In the genomic region with DNA sequence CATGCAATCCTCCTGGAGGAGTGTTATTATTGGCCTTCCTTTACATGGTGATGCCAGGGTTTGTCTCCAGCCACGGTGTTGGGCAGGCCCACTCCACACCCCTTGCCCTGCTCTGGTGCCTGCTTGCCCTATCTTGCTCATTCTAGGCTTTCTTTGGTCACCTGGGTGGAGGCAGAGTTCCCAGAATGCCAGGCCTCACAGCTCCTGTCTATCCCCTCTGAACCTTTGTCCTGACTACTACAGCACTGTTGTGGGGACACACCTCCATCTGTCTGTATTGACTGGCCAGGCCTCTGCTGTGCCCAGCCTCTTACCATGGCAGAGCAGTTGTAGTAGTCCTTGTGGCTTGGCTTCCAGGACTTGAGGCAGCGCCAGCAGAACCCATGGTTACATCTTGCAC, we compare ENCODE assay signal across 19 mouse cellular contexts. TPM values are rescaled to one million over a fixed set of nuclear protein-coding genes. Genes with fewer than 3 reads are reported as not detected.
DNase-seq lines count a peak whose midpoint lies in the region; ATAC-seq and TF ChIP-seq lines count a peak whose summit lies in the region.
"Had no signal": no experiment of that assay in that cellular context is flagged by ENCODE, and none has a peak within 500 bp of the region (broad histone marks: within the 10 kb centered on the region; RNA-seq: fewer than 3 reads in every experiment).

No protein-coding gene starts in this region.

- TF ChIP-seq CTCF in kidney, adult 2 months (conservative IDR thresholded peaks at IDR 0.05; ENCODE audit: insufficient read depth, insufficient read length, low read depth, low read length) = no peak

- ATAC-seq in kidney, embryonic 15.5 days (replicated peaks; ENCODE audit: low FRiP score) = no peak
- ATAC-seq: forebrain, embryonic 13.5 days; forebrain, embryonic 15.5 days had no signal

- H3K36me3 ChIP-seq in kidney, adult 2 months (ENCODE audit: control insufficient read depth, insufficient read depth, low read length) = no peaks in the 10 kb centered on the region
- peaks cover 17% of the 10 kb centered on the region for H3K36me3 ChIP-seq in kidney, embryonic 15.5 days
- H3K36me3 ChIP-seq in embryonic facial prominence, embryonic 10.5 days (replicated peaks) = peaks cover 44% of the 10 kb centered on the region
- H3K36me3 ChIP-seq: forebrain, embryonic 15.5 days had no signal

- peak overlapping the region; percentile 86; the same call in 1 of the 2 replicates for H3K27ac ChIP-seq in kidney, adult 2 months (ENCODE audit: insufficient read depth, low read depth, low read length)
- no peak overlapping the region for H3K27ac ChIP-seq in kidney, embryonic 15.5 days
- peak overlapping the region; percentile 37; the same call in 1 of the 2 replicates for H3K27ac ChIP-seq in embryonic facial prominence, embryonic 10.5 days (replicated peaks)
- H3K27ac ChIP-seq: embryonic facial prominence, embryonic 12.5 days; forebrain, embryonic 13.5 days; forebrain, embryonic 15.5 days had no signal

- peaks cover 23% of the 10 kb centered on the region for H3K4me1 ChIP-seq in kidney, adult 2 months (ENCODE audit: control insufficient read depth, insufficient read depth, low read length)
- peaks cover 15% of the 10 kb centered on the region for H3K4me1 ChIP-seq in kidney, embryonic 15.5 days
- H3K4me1 ChIP-seq in embryonic facial prominence, embryonic 10.5 days = peaks cover 11% of the 10 kb centered on the region
- H3K4me1 ChIP-seq: forebrain, embryonic 15.5 days had no signal

- H3K27me3 ChIP-seq in kidney, adult 2 months (replicated peaks; ENCODE audit: control insufficient read depth, insufficient read depth, low read length) = no peaks in the 10 kb centered on the region
- H3K27me3 ChIP-seq in kidney, embryonic 15.5 days = no peaks in the 10 kb centered on the region
- no peaks in the 10 kb centered on the region for H3K27me3 ChIP-seq in embryonic facial prominence, embryonic 10.5 days (replicated peaks; ENCODE audit: low read depth, poor library complexity, severe bottlenecking)
- H3K27me3 ChIP-seq: embryonic facial prominence, embryonic 12.5 days; forebrain, embryonic 13.5 days; forebrain, embryonic 15.5 days had no signal

- WGBS in kidney, adult 2 months = 70% methylated on average over 2 of the region's 2 CpGs
- 93% methylated on average over 2 of the region's 2 CpGs for WGBS in kidney, embryonic 15.5 days
- WGBS in embryonic facial prominence, embryonic 10.5 days = 90% methylated on average over 2 of the region's 2 CpGs

- H3K4me3 ChIP-seq in kidney, adult 2 months (ENCODE audit: insufficient read depth, low read depth, low read length) = no peak overlapping the region
- no peak overlapping the region for H3K4me3 ChIP-seq in kidney, embryonic 15.5 days (replicated peaks)
- H3K4me3 ChIP-seq in embryonic facial prominence, embryonic 10.5 days = no peak overlapping the region
- H3K4me3 ChIP-seq: embryonic facial prominence, embryonic 12.5 days; forebrain, embryonic 13.5 days; forebrain, embryonic 15.5 days had no signal

- no peak overlapping the region for H3K9ac ChIP-seq in kidney, embryonic 15.5 days
- H3K9ac ChIP-seq: embryonic facial prominence, embryonic 12.5 days; forebrain, embryonic 13.5 days; forebrain, embryonic 15.5 days had no signal

- no peaks in the 10 kb centered on the region for H3K9me3 ChIP-seq in kidney, embryonic 15.5 days (replicated peaks)
- no peaks in the 10 kb centered on the region for H3K9me3 ChIP-seq in embryonic facial prominence, embryonic 10.5 days
- H3K9me3 ChIP-seq: embryonic facial prominence, embryonic 12.5 days; forebrain, embryonic 13.5 days; forebrain, embryonic 15.5 days had no signal

- no peak overlapping the region for H3K4me2 ChIP-seq in kidney, embryonic 15.5 days
- H3K4me2 ChIP-seq: embryonic facial prominence, embryonic 12.5 days; forebrain, embryonic 13.5 days; forebrain, embryonic 15.5 days had no signal

- DNase-seq in kidney, adult 2 months = peak; percentile 70
- DNase-seq in kidney, postnatal 4 days = no peak
- DNase-seq in kidney, postnatal 36 days = peak; percentile 31 to 44
- DNase-seq in embryonic facial prominence, embryonic 10.5 days (ENCODE audit: low spot score) = no peak
- DNase-seq in testis, postnatal 14 days (ENCODE audit: low spot score) = no peak
- DNase-seq: adrenal gland, adult 2 months; adrenal gland, postnatal 10 days; adrenal gland, postnatal 25 days; cerebellum, adult 11 months; cerebellum, adult 18-20 months; cerebellum, adult 8-10 months; cerebellum, adult 9-11 months; cerebellum, postnatal 14 days; cerebellum, postnatal 36 days; embryo, embryonic 11 days had no signal

- no peak for TF ChIP-seq POLR2A in kidney, adult 2 months (IDR thresholded peaks at IDR 0.05; ENCODE audit: low read depth, low read length)

RNA-seq across cellular contexts. Expression of gene Dnph1, which starts 6.3 kb away (rescaled TPM):
- polyA plus RNA-seq in kidney, adult 2 months (2012; rRNA removed) = 20.7 and 22.8 TPM in 2 replicates
- polyA plus RNA-seq in kidney, embryonic 15.5 days (2015; fragmentation: Nextera tagmentation; extraction: Ambion mirVana) = 58.0 and 58.5 TPM in 2 replicates
- polyA plus RNA-seq in embryonic facial prominence, embryonic 10.5 days (2016; fragmentation: Nextera tagmentation; extraction: Ambion mirVana) = 79.9 and 81.6 TPM in 2 replicates

RNA-seq across cellular contexts. Expression of gene Ttbk1, which starts 15.3 kb away (rescaled TPM):
- 1.4 and 1.6 TPM in 2 replicates for polyA plus RNA-seq in kidney, adult 2 months (2012; rRNA removed)
- polyA plus RNA-seq in kidney, embryonic 15.5 days (2015; fragmentation: Nextera tagmentation; extraction: Ambion mirVana) = 0.17 and 0.26 TPM in 2 replicates
- polyA plus RNA-seq in embryonic facial prominence, embryonic 10.5 days (2016; fragmentation: Nextera tagmentation; extraction: Ambion mirVana) = 0.67 and 0.80 TPM in 2 replicates

RNA-seq across cellular contexts. Expression of gene Cul9, which starts 43.4 kb away (rescaled TPM):
- polyA plus RNA-seq in kidney, adult 2 months (2012; rRNA removed) = 27.0 and 32.4 TPM in 2 replicates
- polyA plus RNA-seq in kidney, embryonic 15.5 days (2015; fragmentation: Nextera tagmentation; extraction: Ambion mirVana) = 5.3 and 5.8 TPM in 2 replicates
- polyA plus RNA-seq in embryonic facial prominence, embryonic 10.5 days (2016; fragmentation: Nextera tagmentation; extraction: Ambion mirVana) = 5.2 and 6.1 TPM in 2 replicates

RNA-seq across cellular contexts. Expression of gene Srf, which starts 53.2 kb away (rescaled TPM):
- 67.0 and 86.3 TPM in 2 replicates for polyA plus RNA-seq in kidney, adult 2 months (2012; rRNA removed)
- 9.1 and 9.5 TPM in 2 replicates for polyA plus RNA-seq in kidney, embryonic 15.5 days (2015; fragmentation: Nextera tagmentation; extraction: Ambion mirVana)
- polyA plus RNA-seq in embryonic facial prominence, embryonic 10.5 days (2016; fragmentation: Nextera tagmentation; extraction: Ambion mirVana) = 5.6 and 7.0 TPM in 2 replicates

Comparison
In these comparisons a context has a peak if more than half of its experiments do, and no peak if none do; other contexts are left out.
1. DNase-seq: peak in kidney, adult 2 months (single experiment) and kidney, postnatal 36 days (2 of 2); none in kidney, postnatal 4 days (0 of 2), embryonic facial prominence, embryonic 10.5 days (single experiment) and testis, postnatal 14 days (single experiment).